Mouse (Mus musculus) spleen, postnatal 36 days (tissue): ENCODE results near the gene Sectm1a.
"Not testable (repeated sequence)": the region's sequence is repeated elsewhere in the genome, so short reads cannot be mapped to it uniquely, and the experiment has no call there.

Experiments used
- DNase-seq, 2 experiments: peaks; one replicate each; pipeline ENCODE4 v3.0.0; 2022; ENCODE audit warnings: low spot score in 2 of 2, mixed read lengths in 1 of 2

Gene Sectm1a

GRCm38 (mm10) chr11:121089756-121090546 lies 8.9 kb upstream of the Sectm1a start:
- no peak for DNase-seq

- DNase-seq = no peak
Measured at GRCm38 (mm10) chr11:121088997-121089396, 8.0 kb upstream of the Sectm1a start.

- DNase-seq = no peak
Measured at GRCm38 (mm10) chr11:121086296-121086695, 5.3 kb upstream of the Sectm1a start.

GRCm38 (mm10) chr11:121085181-121085580 lies 4.2 kb upstream of the Sectm1a start:
- DNase-seq = no peak

- peak; percentile 78 to 85 for DNase-seq
Measured at GRCm38 (mm10) chr11:121082857-121083500, 2.0 kb upstream of the Sectm1a start.

GRCm38 (mm10) chr11:121082250-121082649 lies 1.2 kb upstream of the Sectm1a start:
- peak in 1 of 2 experiments; percentile 15 for DNase-seq

GRCm38 (mm10) chr11:121080330-121080729 lies 690 bp downstream of the Sectm1a start:
- DNase-seq = no peak

GRCm38 (mm10) chr11:121075655-121076054 lies 5.4 kb downstream of the Sectm1a start:
- DNase-seq = no peak

GRCm38 (mm10) chr11:121069662-121070061 lies 11.4 kb downstream of the Sectm1a start:
- DNase-seq = not testable (repeated sequence)

- DNase-seq = no peak
Measured at GRCm38 (mm10) chr11:121067895-121068294, 13.1 kb downstream of the Sectm1a start.

- DNase-seq = no peak
Measured at GRCm38 (mm10) chr11:121064197-121064596, 16.8 kb downstream of the Sectm1a start.

- DNase-seq = no peak
Measured at GRCm38 (mm10) chr11:121063379-121063778, 17.6 kb downstream of the Sectm1a start, which contains the start of gene Sectm1b. Gene Sectm1b (minus strand): TSS chr11:121063569.

- DNase-seq = no peak
Measured at GRCm38 (mm10) chr11:121061615-121062014, 19.4 kb downstream of the Sectm1a start.

- not testable (repeated sequence) for DNase-seq
Measured at GRCm38 (mm10) chr11:121060401-121061067, 20.5 kb downstream of the Sectm1a start.

GRCm38 (mm10) chr11:121059471-121059870 lies 21.5 kb downstream of the Sectm1a start:
- no peak for DNase-seq

GRCm38 (mm10) chr11:121058956-121059355 lies 22.1 kb downstream of the Sectm1a start:
- DNase-seq = no peak

GRCm38 (mm10) chr11:121058122-121058521 lies 22.9 kb downstream of the Sectm1a start:
- no peak for DNase-seq

- no peak for DNase-seq
Measured at GRCm38 (mm10) chr11:121056536-121057236, 24.3 kb downstream of the Sectm1a start.

GRCm38 (mm10) chr11:121053536-121053935 lies 27.5 kb downstream of the Sectm1a start:
- peak; percentile 49 to 57 for DNase-seq

GRCm38 (mm10) chr11:121052387-121052786 lies 28.6 kb downstream of the Sectm1a start:
- DNase-seq = no peak

GRCm38 (mm10) chr11:121051793-121052192 lies 29.2 kb downstream of the Sectm1a start:
- DNase-seq = no peak

- DNase-seq = no peak
Measured at GRCm38 (mm10) chr11:121049840-121050239, 31.2 kb downstream of the Sectm1a start.
